Mouse (Mus musculus): ENCODE measurements around the gene Atl1.

DNA sequence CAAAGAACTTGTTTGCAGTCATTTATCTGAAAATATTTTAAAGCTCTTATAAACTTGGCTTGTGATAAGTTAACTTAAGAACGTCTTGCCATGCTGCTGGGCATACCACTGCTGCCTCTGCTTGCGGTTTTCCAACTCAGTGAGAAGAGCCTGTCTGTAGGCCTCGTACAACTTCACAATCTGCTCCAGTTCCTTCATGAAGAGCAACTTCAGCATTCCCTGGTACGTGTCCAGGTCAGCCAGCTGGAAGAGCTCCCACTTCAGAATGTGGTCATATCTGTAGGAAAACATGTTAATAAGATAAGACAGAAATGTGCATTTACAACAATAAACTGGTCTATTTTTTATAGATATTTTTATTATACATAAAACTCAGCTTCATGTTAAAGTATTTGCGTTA, 73.7 kb downstream of the Atl1 start:
- TF ChIP-seq POLR2A (IDR thresholded peaks at IDR 0.05; ENCODE audit: extremely low read depth, insufficient read depth, low read length), result no peak
- no peak for TF ChIP-seq CTCF (IDR thresholded peaks at IDR 0.05; ENCODE audit: low read depth, low read length)

All from liver, adult 2 months (tissue).